Mouse (Mus musculus) brown adipose tissue, adult 24 weeks (tissue): ENCODE results near the gene St7. TPM values are rescaled to one million over a fixed set of nuclear protein-coding genes. Genes with fewer than 3 reads are reported as not detected.

ENCODE experiments used
- H3K27ac ChIP-seq: fragments of 200-500 bp; replicated peaks from 2 replicates; pipeline ENCODE4 v1.5.1; 2012; ENCODE audit warnings: low read depth, mild to moderate bottlenecking, low read length
- H3K4me1 ChIP-seq: fragments of 200-500 bp; 2 replicates; pipeline ENCODE4 v1.6.1; 2012; ENCODE audit warnings: low read length, mixed read lengths; ENCODE audit not compliant: control insufficient read depth, insufficient read depth, insufficient read length
- H3K4me3 ChIP-seq: fragments of 200-500 bp; 2 replicates; pipeline ENCODE4 v1.5.1; 2012; ENCODE audit warnings: low read depth, mild to moderate bottlenecking, low read length, moderate library complexity; ENCODE audit not compliant: insufficient read depth
- polyA plus RNA-seq: library from polyadenylated mRNA; stranded (reverse); fragments of >200 nt; gene quantifications from 2 replicates; pipeline ENCODE4 v1.2.4, GENCODE M21; 2012; ENCODE audit not compliant: missing spikeins, insufficient read depth, insufficient read length

The St7 gene
- polyA plus RNA-seq, 1 experiment = 8.9 TPM

DNA sequence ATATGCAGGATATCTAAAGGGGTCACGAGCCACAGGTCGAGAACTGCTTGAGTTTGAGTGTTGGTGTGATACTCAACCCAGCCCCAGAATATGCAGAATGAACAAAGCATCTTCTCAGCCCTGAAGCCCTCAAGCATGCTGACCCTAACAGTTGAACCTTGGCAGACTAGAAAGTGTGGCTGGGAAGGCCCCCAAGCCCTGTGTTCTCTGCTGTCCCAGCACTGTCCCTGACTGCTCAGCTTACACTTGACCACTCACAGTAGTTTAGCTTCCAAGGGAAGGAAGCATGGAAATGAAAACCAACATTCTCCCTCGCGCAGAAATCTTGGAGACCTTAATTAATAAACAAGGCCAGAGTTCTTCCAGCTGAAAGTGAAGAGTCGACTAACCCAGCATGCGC lies 219.6 kb downstream of the St7 start:
- H3K4me1 ChIP-seq = no peaks in the 10 kb centered on the region
- H3K27ac ChIP-seq = no peak overlapping the region
- H3K4me3 ChIP-seq = no peak overlapping the region

DNA sequence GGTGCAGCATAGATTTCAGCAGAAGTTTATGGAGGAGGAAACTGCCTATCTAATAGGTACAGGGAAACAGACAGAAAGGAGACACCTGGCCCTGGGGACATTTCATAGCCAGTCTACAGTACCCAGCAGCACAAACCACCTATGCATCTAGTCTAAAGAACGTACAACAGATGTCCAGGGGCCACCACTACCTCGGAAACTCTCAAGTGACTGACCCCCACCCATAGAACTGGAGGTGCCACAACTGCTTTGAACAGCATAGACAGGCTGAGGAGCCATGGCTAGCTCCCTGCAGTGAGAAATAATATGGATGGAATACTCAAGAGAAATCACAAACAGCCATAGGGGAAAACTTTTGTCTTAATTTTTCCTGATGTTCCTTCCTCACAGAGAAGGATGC lies 220.1 kb downstream of the St7 start:
- Histone ChIP-seq H3K27ac (no peak overlapping the region), H3K4me3 (no peak overlapping the region), H3K4me1 (no peaks in the 10 kb centered on the region)

DNA sequence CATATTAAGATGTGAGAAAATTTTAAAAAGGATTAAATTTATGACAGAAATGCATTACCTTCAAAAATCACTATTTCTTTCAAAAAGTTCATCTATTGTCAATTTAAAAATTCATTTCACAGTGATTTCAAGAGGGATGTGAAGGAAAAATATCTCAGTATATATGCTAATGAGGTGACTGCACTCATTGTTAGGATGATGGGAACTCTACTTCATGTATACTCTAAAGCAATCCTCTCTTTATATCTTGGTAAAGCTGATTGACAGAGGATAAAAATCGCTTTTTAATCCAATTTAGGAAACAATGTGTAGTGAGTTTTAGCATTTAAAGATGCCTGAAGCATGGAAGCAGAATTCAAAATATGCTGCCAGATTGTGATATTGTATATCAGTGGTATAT lies 220.6 kb downstream of the St7 start:
- no peak overlapping the region for H3K4me3 ChIP-seq
- H3K4me1 ChIP-seq = no peaks in the 10 kb centered on the region

DNA sequence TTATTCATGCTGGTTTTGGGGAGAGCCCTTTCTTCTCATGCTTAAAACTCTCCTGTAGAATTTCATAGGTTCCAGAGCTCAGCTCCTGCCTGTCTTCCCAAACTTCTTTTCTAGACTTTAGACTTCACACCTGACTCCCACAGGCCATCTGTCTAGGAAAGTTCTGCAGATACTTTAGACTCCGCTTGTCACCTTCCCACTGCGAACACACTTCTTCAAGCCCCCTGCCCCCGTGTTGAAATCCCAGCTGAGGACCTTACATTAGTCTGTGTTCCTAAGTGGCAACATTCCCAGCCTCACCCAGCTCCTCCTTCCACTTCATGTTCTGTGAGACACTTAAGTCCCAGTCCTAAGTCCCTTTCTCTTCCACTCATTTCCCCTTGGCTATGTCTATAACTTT lies 221.6 kb downstream of the St7 start:
- Histone ChIP-seq H3K4me3 (no peak overlapping the region), H3K27ac (no peak overlapping the region), H3K4me1 (no peaks in the 10 kb centered on the region)

More for the DNA sequence above, 220.6 kb downstream of the St7 start:
- H3K27ac ChIP-seq = no peak overlapping the region

DNA sequence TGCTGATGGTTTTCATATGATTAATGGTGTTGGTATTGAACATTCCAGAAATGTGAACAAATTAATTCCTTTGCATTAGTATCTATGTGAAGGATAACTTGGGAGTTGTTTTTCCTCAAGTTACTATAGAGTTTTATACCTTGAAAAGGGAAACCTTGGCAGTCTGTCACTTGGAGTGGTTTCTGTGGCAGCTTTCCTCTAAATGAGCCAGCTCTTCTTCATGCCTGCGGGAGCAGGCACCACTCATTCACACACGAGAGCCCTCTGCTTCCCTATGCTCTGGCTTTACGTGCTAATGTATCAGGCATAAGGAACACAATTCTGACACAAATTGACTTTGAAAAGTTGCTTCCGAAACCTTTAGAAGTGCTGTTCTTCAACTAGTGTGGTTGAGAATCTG lies 224.5 kb downstream of the St7 start:
- H3K4me3 ChIP-seq = no peak overlapping the region
- no peaks in the 10 kb centered on the region for H3K4me1 ChIP-seq
- no peak overlapping the region for H3K27ac ChIP-seq

DNA sequence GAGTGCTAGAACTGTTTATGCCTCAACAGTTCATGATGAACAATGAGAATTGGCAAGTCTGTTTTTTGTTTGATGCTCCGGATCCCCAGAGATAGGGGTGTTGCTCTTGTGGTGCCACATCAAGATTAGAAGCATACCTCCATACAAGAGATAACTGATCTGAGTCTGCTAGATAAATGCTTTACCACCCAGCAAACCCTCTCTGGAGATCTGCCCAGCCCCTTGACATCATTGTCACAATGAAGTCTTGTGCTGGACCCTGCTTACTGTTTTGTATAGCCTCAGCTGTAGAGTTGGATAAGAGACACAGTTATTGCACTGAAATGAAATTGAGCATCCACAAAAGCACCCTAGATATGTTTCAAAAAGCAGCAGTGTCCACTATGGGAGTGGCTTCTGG lies 229.4 kb downstream of the St7 start:
- H3K4me3 ChIP-seq = no peak overlapping the region
- H3K4me1 ChIP-seq = no peaks in the 10 kb centered on the region
- H3K27ac ChIP-seq = no peak overlapping the region

GRCm38 (mm10) chr6:17922967-17923366 lies 230.2 kb downstream of the St7 start:
- Histone ChIP-seq H3K4me3 (no peak overlapping the region), H3K4me1 (no peaks in the 10 kb centered on the region), H3K27ac (no peak overlapping the region)

DNA sequence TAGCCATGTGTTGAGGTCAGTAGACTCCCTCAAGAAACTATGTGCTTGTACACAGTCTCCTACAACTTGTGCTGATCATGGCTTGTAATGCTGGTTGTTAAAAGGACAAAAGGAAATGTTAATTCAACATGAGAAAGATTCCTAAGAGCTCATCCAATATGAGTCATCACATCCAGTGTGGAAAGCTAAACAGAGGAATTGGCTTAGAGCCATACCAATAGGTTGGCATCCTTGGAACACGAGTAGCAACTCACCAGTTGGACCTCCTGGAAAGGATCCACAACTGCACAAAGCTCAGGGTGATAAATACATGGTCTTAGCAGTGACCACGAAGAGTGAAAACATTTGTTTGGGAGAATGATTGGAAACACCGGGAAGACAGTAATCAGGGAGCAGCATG lies 230.6 kb downstream of the St7 start:
- no peak overlapping the region for H3K4me3 ChIP-seq
- H3K4me1 ChIP-seq = no peaks in the 10 kb centered on the region
- no peak overlapping the region for H3K27ac ChIP-seq

DNA sequence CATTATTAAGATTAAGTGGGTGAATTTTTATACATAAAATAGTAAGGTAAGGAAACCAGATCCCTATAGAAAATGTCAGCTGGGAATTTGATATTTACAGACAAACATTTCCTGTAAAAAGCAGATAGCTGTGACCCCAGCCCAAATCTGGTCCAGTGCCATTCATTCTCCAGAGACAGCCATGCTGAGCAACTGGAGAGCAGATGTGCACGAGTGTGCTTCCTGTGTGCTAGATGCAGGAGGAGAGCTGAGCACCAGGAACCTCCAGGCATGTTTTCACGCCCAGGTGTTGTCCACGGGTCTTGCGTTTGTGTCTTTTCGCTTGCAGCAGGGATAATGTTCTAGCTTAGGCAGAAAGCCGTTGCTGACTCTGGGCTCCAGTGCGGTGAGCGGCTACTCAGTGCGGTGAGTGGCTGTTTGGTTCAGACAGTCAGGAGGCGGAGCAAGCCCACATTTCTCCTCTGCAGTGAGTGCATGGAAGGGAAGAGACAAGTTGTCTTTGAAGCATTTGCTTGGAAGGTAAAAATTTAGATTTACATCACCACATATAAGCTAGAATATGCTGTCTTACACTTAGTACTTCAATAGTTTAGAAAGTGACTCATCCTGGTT lies 231.3 kb downstream of the St7 start:
- H3K27ac ChIP-seq = no peak overlapping the region
- H3K4me1 ChIP-seq = no peaks in the 10 kb centered on the region
- no peak overlapping the region for H3K4me3 ChIP-seq

DNA sequence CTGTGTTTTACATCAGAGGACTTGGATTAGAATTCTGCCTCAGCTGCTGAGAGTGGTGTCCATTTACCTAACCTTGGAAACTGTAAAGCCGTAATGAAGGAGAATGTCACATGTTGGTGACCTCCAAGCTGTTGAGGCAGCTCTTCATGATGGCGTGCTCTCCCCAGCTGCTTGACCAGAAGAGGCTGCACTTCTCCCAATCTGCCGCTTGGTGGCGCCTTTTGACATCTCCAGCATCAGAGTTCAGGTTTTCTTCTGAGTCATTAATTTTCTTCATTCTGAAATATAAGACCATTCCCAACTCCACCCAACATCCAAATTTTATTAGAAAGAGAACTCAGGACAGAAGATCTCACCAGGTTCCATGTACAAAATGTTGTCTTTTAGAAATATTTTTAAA lies 232.5 kb downstream of the St7 start:
- Histone ChIP-seq H3K4me1 (no peaks in the 10 kb centered on the region), H3K27ac (no peak overlapping the region), H3K4me3 (no peak overlapping the region)

GRCm38 (mm10) chr6:17927746-17928145 lies 235.0 kb downstream of the St7 start:
- Histone ChIP-seq H3K27ac (no peak overlapping the region), H3K4me1 (no peaks in the 10 kb centered on the region), H3K4me3 (no peak overlapping the region)

DNA sequence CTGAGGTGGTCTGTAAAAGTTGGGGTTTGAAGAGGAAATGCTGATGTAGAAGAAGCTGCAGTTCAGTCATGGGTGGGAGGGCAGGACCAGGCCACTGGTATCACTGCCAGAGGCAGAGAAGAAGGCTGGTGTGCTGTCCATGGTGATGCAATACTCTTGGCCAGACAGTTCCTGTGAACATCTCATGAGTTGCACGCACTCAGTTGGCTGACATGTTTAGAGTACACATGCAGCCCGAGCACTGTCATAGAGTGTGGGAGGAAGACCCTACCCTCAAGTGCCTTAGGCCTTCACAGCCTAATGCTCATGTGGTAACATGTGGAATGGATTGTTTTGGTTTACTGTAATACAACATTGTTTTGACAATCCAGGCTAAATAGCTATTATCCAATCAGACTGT lies 238.5 kb downstream of the St7 start:
- H3K27ac ChIP-seq = no peak overlapping the region
- H3K4me3 ChIP-seq = no peak overlapping the region

DNA sequence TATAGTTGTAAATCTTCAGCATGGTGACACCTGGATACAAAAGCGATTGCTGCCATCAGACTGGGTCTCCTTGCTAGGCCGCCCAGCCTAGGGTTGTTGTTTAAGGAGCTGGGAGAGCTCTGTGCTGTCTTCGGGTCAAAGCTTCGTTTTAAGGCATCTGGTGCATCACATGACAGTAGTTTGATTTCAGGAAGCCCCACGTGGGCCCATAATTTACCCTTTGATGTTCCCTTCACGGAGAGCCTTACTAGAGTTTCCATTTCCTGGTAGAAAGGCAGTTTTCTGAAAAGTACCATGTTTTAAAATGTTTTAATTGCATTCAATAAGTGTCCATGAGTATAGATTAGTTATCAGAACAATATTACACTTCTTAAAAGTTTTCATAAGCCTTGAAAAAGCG lies 239.1 kb downstream of the St7 start:
- no peaks in the 10 kb centered on the region for H3K4me1 ChIP-seq
- no peak overlapping the region for H3K4me3 ChIP-seq
- no peak overlapping the region for H3K27ac ChIP-seq

More for the DNA sequence above, 238.5 kb downstream of the St7 start:
- no peaks in the 10 kb centered on the region for H3K4me1 ChIP-seq

DNA sequence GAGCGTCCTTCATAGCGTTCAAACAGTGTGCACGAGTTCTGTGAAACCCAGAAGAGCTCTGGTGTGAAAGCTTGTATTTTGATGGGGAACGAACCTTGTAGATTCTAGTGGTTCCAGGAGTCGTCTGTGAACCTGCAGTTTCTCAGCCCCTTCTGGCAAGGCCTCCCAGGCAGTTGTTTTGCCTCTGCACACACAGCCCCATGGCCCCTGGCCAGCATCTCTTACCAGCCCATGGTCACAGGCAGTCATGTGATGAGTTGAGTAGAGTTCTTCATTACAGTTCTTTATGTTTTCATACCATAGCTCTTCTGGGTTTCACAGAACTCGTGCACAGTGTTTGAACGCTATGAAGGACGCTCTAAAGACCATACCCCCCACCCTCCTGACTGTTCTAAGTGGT lies 240.1 kb downstream of the St7 start:
- Histone ChIP-seq H3K27ac (no peak overlapping the region), H3K4me1 (no peaks in the 10 kb centered on the region), H3K4me3 (no peak overlapping the region)

DNA sequence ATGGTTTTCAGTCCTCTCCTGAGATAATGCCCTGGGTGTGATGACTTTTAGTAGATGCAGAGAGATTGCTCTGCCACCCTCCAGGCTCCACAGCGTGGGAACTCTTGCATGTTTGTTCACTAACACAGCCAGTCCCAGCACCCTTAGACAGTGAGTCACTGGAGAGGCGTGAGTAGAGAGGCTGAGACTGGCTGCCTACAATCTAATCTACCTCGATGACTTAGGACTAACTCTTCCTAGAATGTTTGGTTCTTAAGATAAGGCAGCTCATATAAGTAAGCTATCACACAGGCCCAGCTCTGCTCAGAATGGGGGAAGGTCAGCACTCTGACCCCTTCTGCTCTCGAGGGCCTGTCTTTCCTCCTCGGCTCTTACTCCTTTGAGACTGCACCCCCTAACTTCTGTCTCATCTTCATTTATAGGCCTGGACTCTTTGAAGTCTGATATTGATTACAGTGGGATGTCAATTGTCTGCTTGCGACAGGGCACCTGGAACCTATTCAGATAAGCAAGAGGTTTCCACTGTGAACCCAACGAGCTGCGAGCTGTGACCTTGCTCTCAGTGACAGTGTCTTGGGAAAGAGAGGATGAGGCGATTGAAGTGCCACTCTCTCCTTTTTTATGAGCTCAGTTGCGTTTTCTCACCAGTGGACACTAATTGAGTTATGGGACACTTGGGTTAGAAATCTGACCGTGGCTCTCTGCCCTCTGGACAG lies 246.1 kb downstream of the St7 start:
- Histone ChIP-seq H3K27ac (no peak overlapping the region), H3K4me1 (no peaks in the 10 kb centered on the region), H3K4me3 (no peak overlapping the region)

DNA sequence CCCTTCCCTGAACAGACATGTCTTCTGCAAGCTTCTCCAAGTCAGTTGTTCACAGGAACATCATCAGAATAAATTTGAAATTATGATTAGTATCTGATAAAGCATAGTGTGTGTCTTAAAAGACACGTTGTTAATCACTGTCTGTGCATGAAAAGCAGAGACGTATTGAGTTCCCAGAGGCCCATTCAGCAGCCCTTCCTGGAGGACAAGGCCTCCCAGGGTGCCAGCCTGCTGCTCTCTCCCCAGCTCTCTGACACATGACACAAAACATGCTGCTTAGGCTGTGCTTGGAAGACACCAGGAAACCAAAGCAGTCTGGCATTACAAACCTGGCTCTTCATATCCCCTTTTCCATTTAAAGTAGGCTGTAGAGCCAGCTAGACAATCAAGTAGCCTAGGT lies 249.2 kb downstream of the St7 start:
- Histone ChIP-seq H3K4me3 (no peak overlapping the region), H3K27ac (no peak overlapping the region), H3K4me1 (no peaks in the 10 kb centered on the region)
